Mouse (Mus musculus) 416B (cell line): ENCODE data around the gene Pla2g4a.
A peak's percentile ranks its signal among the peaks of the same experiment; 100 is the strongest.

ENCODE experiments used
- DNase-seq: peaks from one replicate; pipeline ENCODE4 v3.0.0; 2011; ENCODE audit warnings: low read depth

Pla2g4a gene

GRCm38 (mm10) chr1:149855581-149855980, 105.5 kb downstream of the Pla2g4a start:
- DNase-seq, result no peak

- DNase-seq, result no peak
Measured at GRCm38 (mm10) chr1:149854867-149855266, 106.2 kb downstream of the Pla2g4a start.

GRCm38 (mm10) chr1:149846655-149847054, 114.4 kb downstream of the Pla2g4a start:
- no peak for DNase-seq

GRCm38 (mm10) chr1:149841845-149842244, 119.2 kb downstream of the Pla2g4a start:
- no peak for DNase-seq

GRCm38 (mm10) chr1:149840961-149841416, 120.1 kb downstream of the Pla2g4a start:
- no peak for DNase-seq

GRCm38 (mm10) chr1:149840312-149840930, 120.7 kb downstream of the Pla2g4a start:
- DNase-seq, result no peak

GRCm38 (mm10) chr1:149836496-149836895, 124.6 kb downstream of the Pla2g4a start:
- no peak for DNase-seq

GRCm38 (mm10) chr1:149833876-149834275, 127.2 kb downstream of the Pla2g4a start:
- no peak for DNase-seq

- DNase-seq, result peak; percentile 73
Measured at GRCm38 (mm10) chr1:149832952-149833351, 128.1 kb downstream of the Pla2g4a start.

- DNase-seq, result no peak
Measured at GRCm38 (mm10) chr1:149832514-149832913, 128.6 kb downstream of the Pla2g4a start.

GRCm38 (mm10) chr1:149831100-149831499, 130.0 kb downstream of the Pla2g4a start:
- peak; percentile 29 for DNase-seq

GRCm38 (mm10) chr1:149813616-149814345, 147.3 kb downstream of the Pla2g4a start:
- peak; percentile 76 for DNase-seq

GRCm38 (mm10) chr1:149809527-149809926, 151.6 kb downstream of the Pla2g4a start:
- DNase-seq, result peak; percentile 47
